Mouse (Mus musculus): ENCODE measurements at regions not wholly inside any gene's neighbourhood (a gene's known extent, or its start where the extent isn't known, plus 50 kb on each side); places are given as distances from the start of the nearest gene placed in this dataset.

- Histone ChIP-seq H3K27me3 (no peaks in the 10 kb centered on the region), H3K4me1 (replicated peaks) (peaks cover 22% of the 10 kb centered on the region), H3K36me3 (no peaks in the 10 kb centered on the region), H3K4me2 (no peak overlapping the region), H3K9me3 (no peaks in the 10 kb centered on the region), H3K27ac (peak overlapping the region; percentile 26; the same call in 1 of the 2 replicates), H3K4me3 (no peak overlapping the region), H3K9ac (no peak overlapping the region)
- WGBS = 35% methylated on average over 5 of the region's 5 CpGs
- ATAC-seq (ENCODE audit: low FRiP score) = no peak
Observed at GRCm38 (mm10) chr6:51069945-51070344, 362.5 kb upstream of the Nfe2l3 start.

- Histone ChIP-seq H3K36me3 (no peaks in the 10 kb centered on the region), H3K27ac (no peak overlapping the region; the same call in 1 of the 2 replicates)
- 34% methylated on average over 9 of the region's 9 CpGs for WGBS
Observed at GRCm38 (mm10) chr6:51071243-51071642, 361.2 kb upstream of the Nfe2l3 start.

GRCm38 (mm10) chr6:51075026-51075425 is 357.4 kb upstream of the Nfe2l3 start:
- no peak for ATAC-seq (ENCODE audit: low FRiP score)
- Histone ChIP-seq H3K4me2 (no peak overlapping the region), H3K4me1 (replicated peaks) (peaks cover 47% of the 10 kb centered on the region), H3K9me3 (no peaks in the 10 kb centered on the region), H3K27me3 (no peaks in the 10 kb centered on the region), H3K4me3 (no peak overlapping the region), H3K27ac (peak overlapping the region; percentile 8; the same call in 1 of the 2 replicates), H3K9ac (no peak overlapping the region), H3K36me3 (no peaks in the 10 kb centered on the region)
- 66% methylated on average over 8 of the region's 8 CpGs for WGBS

More at GRCm38 (mm10) chr6:51071243-51071642, 361.2 kb upstream of the Nfe2l3 start:
- Histone ChIP-seq H3K27me3 (no peaks in the 10 kb centered on the region), H3K4me2 (no peak overlapping the region), H3K4me1 (replicated peaks) (peaks cover 32% of the 10 kb centered on the region), H3K4me3 (no peak overlapping the region), H3K9ac (no peak overlapping the region), H3K9me3 (no peaks in the 10 kb centered on the region)
- no peak for ATAC-seq (ENCODE audit: low FRiP score)

GRCm38 (mm10) chr6:51076861-51077768 is 355.4 kb upstream of the Nfe2l3 start:
- Histone ChIP-seq H3K4me3 (no peak overlapping the region), H3K4me1 (replicated peaks) (peaks cover 36% of the 10 kb centered on the region), H3K27me3 (no peaks in the 10 kb centered on the region), H3K36me3 (no peaks in the 10 kb centered on the region), H3K4me2 (no peak overlapping the region), H3K9ac (no peak overlapping the region), H3K9me3 (no peaks in the 10 kb centered on the region), H3K27ac (peak overlapping the region; percentile 76)
- ATAC-seq (ENCODE audit: low FRiP score) = peak; percentile 83
- WGBS = 35% methylated on average over 21 of the region's 21 CpGs

GRCm38 (mm10) chr6:51077769-51078096 is 354.7 kb upstream of the Nfe2l3 start:
- no peak overlapping the region for H3K4me2 ChIP-seq
- H3K9ac ChIP-seq = no peak overlapping the region
- peaks cover 36% of the 10 kb centered on the region for H3K4me1 ChIP-seq (replicated peaks)
- H3K9me3 ChIP-seq = no peaks in the 10 kb centered on the region
- WGBS = 50% methylated on average over 6 of the region's 6 CpGs
- H3K4me3 ChIP-seq = no peak overlapping the region
- H3K27me3 ChIP-seq = no peaks in the 10 kb centered on the region
- no peaks in the 10 kb centered on the region for H3K36me3 ChIP-seq
- peak overlapping the region; percentile 76 for H3K27ac ChIP-seq
- ATAC-seq (ENCODE audit: low FRiP score) = no peak

GRCm38 (mm10) chr6:51078353-51078966 is 354.0 kb upstream of the Nfe2l3 start:
- H3K4me2 ChIP-seq = no peak overlapping the region
- no peak for ATAC-seq (ENCODE audit: low FRiP score)
- H3K27ac ChIP-seq = peak overlapping the region; percentile 76
- H3K9ac ChIP-seq = no peak overlapping the region
- no peaks in the 10 kb centered on the region for H3K9me3 ChIP-seq
- H3K4me3 ChIP-seq = no peak overlapping the region
- 59% methylated on average over 11 of the region's 11 CpGs for WGBS
- peaks cover 36% of the 10 kb centered on the region for H3K4me1 ChIP-seq (replicated peaks)
- H3K36me3 ChIP-seq = no peaks in the 10 kb centered on the region
- H3K27me3 ChIP-seq = no peaks in the 10 kb centered on the region

GRCm38 (mm10) chr6:51078967-51079355 is 353.5 kb upstream of the Nfe2l3 start:
- Histone ChIP-seq H3K27ac (peak overlapping the region; percentile 76), H3K27me3 (no peaks in the 10 kb centered on the region), H3K4me1 (replicated peaks) (peaks cover 36% of the 10 kb centered on the region), H3K36me3 (no peaks in the 10 kb centered on the region), H3K9me3 (no peaks in the 10 kb centered on the region), H3K4me2 (no peak overlapping the region), H3K9ac (no peak overlapping the region), H3K4me3 (no peak overlapping the region)
- WGBS = 86% methylated on average over 5 of the region's 5 CpGs
- ATAC-seq (ENCODE audit: low FRiP score) = 0 out of 2 replicates have a peak, but pooled peaks have one; percentile 16

GRCm38 (mm10) chr6:51081056-51081455 is 351.4 kb upstream of the Nfe2l3 start:
- WGBS = 86% methylated on average over 5 of the region's 5 CpGs
- Histone ChIP-seq H3K4me3 (no peak overlapping the region), H3K4me1 (replicated peaks) (peaks cover 33% of the 10 kb centered on the region), H3K27me3 (no peaks in the 10 kb centered on the region), H3K27ac (no peak overlapping the region), H3K4me2 (no peak overlapping the region), H3K9ac (no peak overlapping the region), H3K36me3 (no peaks in the 10 kb centered on the region), H3K9me3 (no peaks in the 10 kb centered on the region)
- ATAC-seq (ENCODE audit: low FRiP score) = no peak

- H3K4me2 ChIP-seq = no peak overlapping the region
- peaks cover 5% of the 10 kb centered on the region for H3K4me1 ChIP-seq (replicated peaks)
- H3K27me3 ChIP-seq = no peaks in the 10 kb centered on the region
- H3K27ac ChIP-seq = no peak overlapping the region
- no peak overlapping the region for H3K9ac ChIP-seq
- H3K9me3 ChIP-seq = no peaks in the 10 kb centered on the region
- WGBS = 82% methylated on average over 9 of the region's 9 CpGs
- ATAC-seq (ENCODE audit: low FRiP score) = no peak
- no peak overlapping the region for H3K4me3 ChIP-seq
- no peaks in the 10 kb centered on the region for H3K36me3 ChIP-seq
Observed at GRCm38 (mm10) chr6:51084656-51085055, 347.8 kb upstream of the Nfe2l3 start.

GRCm38 (mm10) chr6:51085547-51085946 is 346.9 kb upstream of the Nfe2l3 start:
- Histone ChIP-seq H3K9ac (no peak overlapping the region), H3K9me3 (no peaks in the 10 kb centered on the region), H3K4me1 (replicated peaks) (peaks cover 5% of the 10 kb centered on the region), H3K36me3 (no peaks in the 10 kb centered on the region), H3K27me3 (no peaks in the 10 kb centered on the region), H3K4me2 (no peak overlapping the region), H3K27ac (no peak overlapping the region), H3K4me3 (no peak overlapping the region)
- whole genome bisulfite sequencing = 59% methylated on average over 2 of the region's 2 CpGs
- no peak for ATAC-seq (ENCODE audit: low FRiP score)

GRCm38 (mm10) chr6:51086347-51086746 is 346.1 kb upstream of the Nfe2l3 start:
- Histone ChIP-seq H3K27ac (no peak overlapping the region), H3K4me2 (no peak overlapping the region), H3K27me3 (no peaks in the 10 kb centered on the region), H3K4me3 (no peak overlapping the region), H3K4me1 (replicated peaks) (peaks cover 5% of the 10 kb centered on the region), H3K9ac (no peak overlapping the region), H3K9me3 (no peaks in the 10 kb centered on the region), H3K36me3 (no peaks in the 10 kb centered on the region)
- no peak for ATAC-seq (ENCODE audit: low FRiP score)
- 89% methylated on average over 4 of the region's 4 CpGs for WGBS

GRCm38 (mm10) chr6:51087806-51088205 is 344.7 kb upstream of the Nfe2l3 start:
- 69% methylated on average over 2 of the region's 2 CpGs for WGBS
- H3K9me3 ChIP-seq = no peaks in the 10 kb centered on the region
- no peak overlapping the region for H3K4me2 ChIP-seq
- H3K9ac ChIP-seq = no peak overlapping the region
- peaks cover 5% of the 10 kb centered on the region for H3K4me1 ChIP-seq (replicated peaks)
- H3K27me3 ChIP-seq = no peaks in the 10 kb centered on the region
- no peak for ATAC-seq (ENCODE audit: low FRiP score)
- H3K27ac ChIP-seq = no peak overlapping the region
- no peak overlapping the region for H3K4me3 ChIP-seq
- H3K36me3 ChIP-seq = no peaks in the 10 kb centered on the region

All from hindbrain, embryonic 13.5 days (tissue).